Mouse (Mus musculus) stomach, postnatal 0 days (tissue): ENCODE results near the gene Ppm1j. TPM values are rescaled to one million over a fixed set of nuclear protein-coding genes. Genes with fewer than 3 reads are reported as not detected.
A peak's percentile ranks its signal among the peaks of the same experiment; 100 is the strongest.

Experiments used
- ATAC-seq: fragments of 200-750 bp; cut with Nextera tagmentation; 2 replicates; pipeline ENCODE4 v1.8.0; 2017; ENCODE audit not compliant: low FRiP score, low TSS enrichment
- DNase-seq: peaks from one replicate; pipeline ENCODE4 v3.0.0-alpha.2; 2016; ENCODE audit warnings: low spot score
- H3K27ac ChIP-seq: fragments of 300-500 bp; sonication (generic); replicated peaks from 2 replicates; pipeline ENCODE4 v1.5.1; 2014; ENCODE audit warnings: mild to moderate bottlenecking, control low read depth
- H3K27me3 ChIP-seq: fragments of 300-500 bp; sonication (generic); 2 replicates; pipeline ENCODE4 v1.6.1; 2014; ENCODE audit warnings: low read length; ENCODE audit not compliant: control insufficient read depth, insufficient read depth
- H3K36me3 ChIP-seq: fragments of 300-500 bp; sonication (generic); 2 replicates; pipeline ENCODE4 v1.6.1; 2014; ENCODE audit warnings: low read length, mixed read lengths; ENCODE audit not compliant: control insufficient read depth, insufficient read depth
- H3K4me1 ChIP-seq: fragments of 300-500 bp; sonication (generic); replicated peaks from 2 replicates; pipeline ENCODE4 v1.6.1; 2014; ENCODE audit warnings: antibody characterized with exemption; ENCODE audit not compliant: control insufficient read depth, insufficient read depth
- H3K4me2 ChIP-seq: fragments of 300-500 bp; sonication (generic); replicated peaks from 2 replicates; pipeline ENCODE4 v1.6.1; 2014; ENCODE audit warnings: low read depth, mild to moderate bottlenecking, control low read depth, moderate library complexity
- H3K4me3 ChIP-seq: fragments of 300-500 bp; sonication (generic); 2 replicates; pipeline ENCODE4 v1.5.1; 2014; ENCODE audit warnings: low read depth, low read length, control low read depth
- H3K9ac ChIP-seq: fragments of 300-500 bp; sonication (generic); 2 replicates; pipeline ENCODE4 v1.6.1; 2014; ENCODE audit warnings: mild to moderate bottlenecking, low read length, control low read depth, mixed read lengths
- H3K9me3 ChIP-seq: fragments of 300-500 bp; sonication (generic); 2 replicates; pipeline ENCODE4 v1.6.1; 2016; ENCODE audit warnings: low read length; ENCODE audit not compliant: control insufficient read depth
- CTCF ChIP-seq: IDR thresholded peaks from 2 replicates; pipeline ENCODE4 v1.5.1; 2016; ENCODE audit warnings: antibody characterized with exemption, low read depth, mild to moderate bottlenecking, moderate library complexity
- EP300 ChIP-seq: optimal IDR thresholded peaks from 2 replicates; pipeline ENCODE3; 2016; ENCODE audit warnings: antibody characterized with exemption
- WGBS: fragments of 180-500 bp; shearing (Covaris S2); extraction: QIAGEN DNeasy Blood & Tissue Kit; methylation state at CpG from one replicate; pipeline ENCODE4 v1.1.7; 2014; 5-methylcytosine and 5-hydroxymethylcytosine counted together
- polyA plus RNA-seq: library from polyadenylated mRNA; unstranded; fragments of >200 nt; fragmentation: Nextera tagmentation; extraction: Ambion mirVana; gene quantifications from 2 replicates; pipeline ENCODE4 v1.2.1, GENCODE M21; 2015

The Ppm1j gene
- polyA plus RNA-seq, 1 experiment from 2014 or later, result 2.4 TPM

DNA sequence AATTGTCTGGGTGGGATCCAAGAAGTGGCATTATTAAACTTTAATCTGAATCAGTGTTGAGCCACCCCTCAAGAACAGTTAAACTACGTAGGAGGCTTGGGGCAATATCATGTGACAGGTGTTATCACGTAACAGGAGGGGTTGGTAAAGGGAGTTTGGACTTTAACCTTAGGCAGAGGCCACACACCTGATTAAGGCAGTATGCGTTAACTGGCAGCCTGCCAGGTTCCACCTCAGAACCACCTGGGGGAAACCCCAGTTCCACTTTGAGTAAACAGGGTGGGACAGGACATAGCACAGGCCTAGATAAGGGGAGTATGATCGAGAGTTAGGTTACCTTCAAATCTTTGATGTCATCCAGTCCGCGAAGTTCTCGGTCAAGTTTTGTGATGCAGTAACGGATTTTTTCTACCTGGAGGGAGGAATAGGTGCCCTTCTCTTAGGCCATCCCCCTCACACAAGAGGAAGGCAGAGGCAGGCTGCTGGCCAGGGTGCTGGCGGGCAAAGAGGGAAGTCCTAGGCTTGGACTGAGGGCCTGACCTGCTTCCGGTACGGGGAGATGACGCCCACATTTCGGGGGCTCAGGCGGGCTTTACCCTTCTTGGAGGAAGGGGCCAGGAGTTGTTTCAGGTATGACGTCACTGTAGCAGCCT lies 15.7 kb downstream of the Ppm1j start:
- WGBS, result 62% methylated on average over 15 of the region's 15 CpGs
- TF ChIP-seq EP300, result no peak
- TF ChIP-seq CTCF, result no peak
- Histone ChIP-seq H3K9ac (0 out of 2 replicates have a peak overlapping the region, but pooled peaks have one; percentile 4), H3K4me1 (peaks cover 14% of the 10 kb centered on the region), H3K27me3 (no peaks in the 10 kb centered on the region), H3K9me3 (no peaks in the 10 kb centered on the region), H3K4me3 (no peak overlapping the region), H3K4me2 (no peak overlapping the region), H3K36me3 (peaks cover 10% of the 10 kb centered on the region), H3K27ac (peak overlapping the region; percentile 58)
- ATAC-seq (peak; percentile 87), DNase-seq (peak; percentile 94)

GRCm38 (mm10) chr3:104800681-104801080 lies 19.8 kb downstream of the Ppm1j start:
- H3K9me3 ChIP-seq, result no peaks in the 10 kb centered on the region
- no peak overlapping the region for H3K9ac ChIP-seq
- no peak for TF ChIP-seq EP300
- no peaks in the 10 kb centered on the region for H3K27me3 ChIP-seq
- peaks cover 7% of the 10 kb centered on the region for H3K36me3 ChIP-seq
- ATAC-seq (no peak), DNase-seq (no peak)
- no peaks in the 10 kb centered on the region for H3K4me1 ChIP-seq
- 98% methylated on average over 11 of the region's 11 CpGs for WGBS
- no peak overlapping the region for H3K4me2 ChIP-seq
- H3K27ac ChIP-seq, result no peak overlapping the region
- H3K4me3 ChIP-seq, result no peak overlapping the region

- Histone ChIP-seq H3K4me1 (no peaks in the 10 kb centered on the region), H3K4me2 (no peak overlapping the region), H3K9ac (no peak overlapping the region), H3K4me3 (no peak overlapping the region), H3K36me3 (peaks cover 7% of the 10 kb centered on the region), H3K27ac (no peak overlapping the region), H3K9me3 (no peaks in the 10 kb centered on the region), H3K27me3 (no peaks in the 10 kb centered on the region)
- ATAC-seq (no peak), DNase-seq (no peak)
- WGBS, result 87% methylated on average over 6 of the region's 6 CpGs
- TF ChIP-seq CTCF (no peak), EP300 (no peak)
These were observed 20.6 kb downstream of the Ppm1j start for GRCm38 (mm10) chr3:104801481-104801880.

- Histone ChIP-seq H3K9me3 (no peaks in the 10 kb centered on the region), H3K27me3 (no peaks in the 10 kb centered on the region), H3K4me3 (no peak overlapping the region), H3K36me3 (peaks cover 3% of the 10 kb centered on the region; the same call in 1 of the 2 replicates), H3K9ac (no peak overlapping the region), H3K4me1 (no peaks in the 10 kb centered on the region), H3K4me2 (no peak overlapping the region), H3K27ac (no peak overlapping the region)
- DNase-seq (no peak), ATAC-seq (no peak)
- WGBS, result 96% methylated on average over 10 of the region's 10 CpGs
- no peak for TF ChIP-seq CTCF
- TF ChIP-seq EP300, result no peak
These were observed 23.5 kb downstream of the Ppm1j start for GRCm38 (mm10) chr3:104804312-104804711.

GRCm38 (mm10) chr3:104805539-104805938 lies 24.7 kb downstream of the Ppm1j start:
- DNase-seq (no peak), ATAC-seq (no peak)
- Histone ChIP-seq H3K9me3 (no peaks in the 10 kb centered on the region), H3K4me2 (no peak overlapping the region), H3K36me3 (no peaks in the 10 kb centered on the region; the same call in 1 of the 2 replicates), H3K4me3 (no peak overlapping the region), H3K9ac (no peak overlapping the region), H3K4me1 (no peaks in the 10 kb centered on the region), H3K27ac (no peak overlapping the region), H3K27me3 (no peaks in the 10 kb centered on the region)
- TF ChIP-seq EP300, result no peak
- TF ChIP-seq CTCF, result no peak
- WGBS, result 76% methylated on average over 9 of the region's 9 CpGs

DNA sequence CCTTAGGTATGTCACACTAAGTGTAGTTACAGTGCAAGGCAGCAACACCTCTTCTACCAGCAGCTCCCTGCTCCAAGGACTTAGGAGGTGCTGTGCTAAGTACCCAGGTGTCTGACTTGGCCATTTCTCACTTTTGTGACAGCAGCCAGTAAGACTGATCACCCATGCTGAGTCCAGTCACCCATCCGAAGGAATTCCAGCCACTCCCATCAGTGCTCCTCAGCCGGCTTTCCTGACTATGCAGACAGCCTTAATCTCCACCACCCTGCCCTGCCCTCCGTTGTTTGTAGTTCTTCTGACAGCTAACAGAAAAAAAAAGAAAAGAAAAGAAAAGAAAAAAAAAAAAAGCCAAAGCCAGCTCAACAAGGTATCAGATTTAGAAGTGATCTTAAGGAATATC lies 30.9 kb downstream of the Ppm1j start:
- no peaks in the 10 kb centered on the region for H3K9me3 ChIP-seq
- DNase-seq (peak; percentile 53), ATAC-seq (peak; percentile 68)
- H3K27me3 ChIP-seq, result no peaks in the 10 kb centered on the region
- no peak overlapping the region for H3K4me3 ChIP-seq
- H3K9ac ChIP-seq, result no peak overlapping the region
- TF ChIP-seq EP300, result no peak
- TF ChIP-seq CTCF, result no peak
- no peak overlapping the region for H3K4me2 ChIP-seq
- H3K27ac ChIP-seq, result no peak overlapping the region
- no peaks in the 10 kb centered on the region for H3K4me1 ChIP-seq
- WGBS, result 31% methylated on average over 3 of the region's 3 CpGs
- H3K36me3 ChIP-seq, result no peaks in the 10 kb centered on the region
